In the genomic region with DNA sequence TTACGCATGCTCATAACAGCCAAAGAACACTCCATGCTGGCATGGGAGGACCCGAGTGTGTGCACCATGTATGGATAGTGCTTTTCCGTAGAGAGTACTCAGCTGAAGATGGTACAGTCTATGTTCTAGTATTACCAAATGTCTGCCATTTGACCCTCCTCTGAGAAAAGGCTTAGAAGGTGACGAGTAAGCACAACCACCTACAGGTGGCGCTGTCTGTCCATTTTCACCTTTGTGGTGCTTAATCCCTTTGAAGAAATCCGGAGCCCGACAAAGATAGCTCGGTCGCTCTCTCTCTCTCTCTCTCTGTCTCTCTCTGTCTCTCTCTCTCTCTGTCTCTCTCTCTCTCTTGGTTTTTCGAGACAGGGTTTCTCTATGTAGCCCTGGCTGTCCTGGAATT, we compare ENCODE assay signal across 8 mouse cellular contexts. TPM values are rescaled to one million over a fixed set of nuclear protein-coding genes. Genes with fewer than 3 reads are reported as not detected.
A peak's percentile ranks its signal among the peaks of the same experiment; 100 is the strongest.
DNase-seq lines count a peak whose midpoint lies in the region; ATAC-seq and TF ChIP-seq lines count a peak whose summit lies in the region.
"Had no signal": no experiment of that assay in that cellular context is flagged by ENCODE, and none has a peak within 500 bp of the region (broad histone marks: within the 10 kb centered on the region; RNA-seq: fewer than 3 reads in every experiment).

No protein-coding gene starts in this region.

- no peak overlapping the region for H3K9ac ChIP-seq in midbrain, embryonic 16.5 days (ENCODE audit: low read depth, low read length)
- H3K9ac ChIP-seq in liver, embryonic 11.5 days (ENCODE audit: low read depth, low read length), result no peak overlapping the region

- no peak overlapping the region for H3K27ac ChIP-seq in midbrain, embryonic 10.5 days (replicated peaks)
- H3K27ac ChIP-seq in midbrain, embryonic 16.5 days (ENCODE audit: low read length), result no peak overlapping the region
- no peak overlapping the region for H3K27ac ChIP-seq in liver, embryonic 11.5 days (ENCODE audit: low read depth, low read length)

- no peak for TF ChIP-seq POLR2A in brain, embryonic 14.5 days (IDR thresholded peaks at IDR 0.05; ENCODE audit: borderline replicate concordance, extremely low read depth, insufficient read depth, insufficient read length, poor library complexity, severe bottlenecking)

- H3K27me3 ChIP-seq in midbrain, embryonic 10.5 days (ENCODE audit: low read depth, poor library complexity, severe bottlenecking), result peaks cover 27% of the 10 kb centered on the region
- no peaks in the 10 kb centered on the region for H3K27me3 ChIP-seq in midbrain, embryonic 16.5 days (ENCODE audit: control insufficient read depth, insufficient read depth, low read depth, low read length)
- H3K27me3 ChIP-seq in liver, embryonic 11.5 days (replicated peaks; ENCODE audit: control insufficient read depth, insufficient read depth, low read length), result no peaks in the 10 kb centered on the region

- H3K4me2 ChIP-seq in midbrain, embryonic 16.5 days (ENCODE audit: low read length), result no peak overlapping the region
- no peak overlapping the region; the same call in 1 of the 2 replicates for H3K4me2 ChIP-seq in liver, embryonic 11.5 days

- H3K4me1 ChIP-seq in midbrain, embryonic 10.5 days, result peaks cover 11% of the 10 kb centered on the region
- no peaks in the 10 kb centered on the region; the same call in 1 of the 2 replicates for H3K4me1 ChIP-seq in midbrain, embryonic 16.5 days (ENCODE audit: control insufficient read depth, insufficient read depth, low read length)
- H3K4me1 ChIP-seq in liver, embryonic 11.5 days (replicated peaks; ENCODE audit: control insufficient read depth, insufficient read depth, low read length), result 0 out of 2 replicates have a peak, but pooled peaks cover 2% of the 10 kb centered on the region

- 49% methylated on average over 10 of the region's 10 CpGs for WGBS in midbrain, embryonic 10.5 days
- WGBS in midbrain, embryonic 16.5 days, result 42% methylated on average over 10 of the region's 10 CpGs
- 36% methylated on average over 10 of the region's 10 CpGs for WGBS in liver, embryonic 11.5 days

- TF ChIP-seq CTCF in brain, embryonic 14.5 days (IDR thresholded peaks at IDR 0.05; ENCODE audit: borderline replicate concordance, extremely low read depth, insufficient read depth, insufficient read length), result peak; percentile 64; the same call in 1 of the 2 replicates

- H3K9me3 ChIP-seq in midbrain, embryonic 10.5 days (replicated peaks), result no peaks in the 10 kb centered on the region
- no peaks in the 10 kb centered on the region for H3K9me3 ChIP-seq in midbrain, embryonic 16.5 days (replicated peaks; ENCODE audit: control insufficient read depth, low read length, poor library complexity, severe bottlenecking)
- no peaks in the 10 kb centered on the region for H3K9me3 ChIP-seq in liver, embryonic 11.5 days (ENCODE audit: control insufficient read depth, low read length)

- DNase-seq in midbrain, embryonic 10.5 days (ENCODE audit: low spot score), result peak; percentile 51
- DNase-seq in MEL-GATA-1-ER (ENCODE audit: extremely low read depth, low read depth), result peak; percentile 95
- peak; percentile 78 for DNase-seq in brain, embryonic 14.5 days (ENCODE audit: low read depth)
- DNase-seq in liver, embryonic 11.5 days (ENCODE audit: low spot score), result no peak
- peak; percentile 81 for DNase-seq in retina, postnatal 7 days (ENCODE audit: low read depth, low spot score)

- no peak for ATAC-seq in midbrain, embryonic 16.5 days
- peak; percentile 54; the same call in 1 of the 2 replicates for ATAC-seq in erythroblast, adult 5-6 weeks (replicated peaks; ENCODE audit: low FRiP score, poor library complexity, severe bottlenecking)
- 0 out of 2 replicates have a peak, but pooled peaks have one; percentile 23 for ATAC-seq in liver, embryonic 11.5 days (replicated peaks; ENCODE audit: low FRiP score)

- H3K36me3 ChIP-seq in midbrain, embryonic 10.5 days, result no peaks in the 10 kb centered on the region
- no peaks in the 10 kb centered on the region for H3K36me3 ChIP-seq in midbrain, embryonic 16.5 days (ENCODE audit: control insufficient read depth, insufficient read depth, low read length)
- no peaks in the 10 kb centered on the region for H3K36me3 ChIP-seq in liver, embryonic 11.5 days (ENCODE audit: control insufficient read depth, insufficient read depth, low read length)

- no peak overlapping the region for H3K4me3 ChIP-seq in midbrain, embryonic 10.5 days
- no peak overlapping the region for H3K4me3 ChIP-seq in midbrain, embryonic 16.5 days (ENCODE audit: low read depth, low read length)
- no peak overlapping the region for H3K4me3 ChIP-seq in liver, embryonic 11.5 days (ENCODE audit: low read depth, low read length)

RNA-seq across cellular contexts. Expression of a gene that starts 10.8 kb away (rescaled TPM):
- polyA plus RNA-seq in midbrain, embryonic 10.5 days (2016; fragmentation: Nextera tagmentation; extraction: Ambion mirVana), result 44.1 and 47.3 TPM in 2 replicates
- polyA plus RNA-seq in midbrain, embryonic 16.5 days (2015; fragmentation: Nextera tagmentation; extraction: Ambion mirVana), result 57.4 and 57.5 TPM in 2 replicates
- polyA plus RNA-seq in brain, embryonic 14.5 days (2012; rRNA removed), result 83.8 and 88.4 TPM in 2 replicates
- total RNA-seq in erythroblast, adult 5-6 weeks (2015; ENCODE audit: low replicate concordance), result 4.4 and 4.8 TPM in 2 replicates
- 2.5 and 3.7 TPM in 2 replicates for total RNA-seq in erythroblast, adult 5-6 weeks (2017; ENCODE audit: low replicate concordance)
- 34.2 and 36.0 TPM in 2 replicates for polyA plus RNA-seq in liver, embryonic 11.5 days (2014; fragmentation: Nextera tagmentation; extraction: Ambion mirVana)

RNA-seq across cellular contexts. Expression of a gene that starts 33.2 kb away (rescaled TPM):
- polyA plus RNA-seq in midbrain, embryonic 10.5 days (2016; fragmentation: Nextera tagmentation; extraction: Ambion mirVana), result 26.3 and 26.7 TPM in 2 replicates
- 23.7 and 24.8 TPM in 2 replicates for polyA plus RNA-seq in midbrain, embryonic 16.5 days (2015; fragmentation: Nextera tagmentation; extraction: Ambion mirVana)
- polyA plus RNA-seq in brain, embryonic 14.5 days (2012; rRNA removed), result 37.6 and 45.6 TPM in 2 replicates
- total RNA-seq in erythroblast, adult 5-6 weeks (2015; ENCODE audit: low replicate concordance), result 14.6 and 18.3 TPM in 2 replicates
- total RNA-seq in erythroblast, adult 5-6 weeks (2017; ENCODE audit: low replicate concordance), result 20.1 and 23.8 TPM in 2 replicates
- polyA plus RNA-seq in liver, embryonic 11.5 days (2014; fragmentation: Nextera tagmentation; extraction: Ambion mirVana), result 51.2 and 55.4 TPM in 2 replicates

RNA-seq across cellular contexts. Expression of a gene that starts 36.1 kb away (rescaled TPM):
- 0.04 TPM in 1 of 2 replicates, not detected in the other for polyA plus RNA-seq in midbrain, embryonic 10.5 days (2016; fragmentation: Nextera tagmentation; extraction: Ambion mirVana)
- polyA plus RNA-seq in midbrain, embryonic 16.5 days (2015; fragmentation: Nextera tagmentation; extraction: Ambion mirVana), result 0.10 TPM in 2 replicates
- polyA plus RNA-seq in brain, embryonic 14.5 days (2012; rRNA removed), result 0.03 TPM in 1 of 2 replicates, not detected in the other
- total RNA-seq in erythroblast, adult 5-6 weeks (2015; ENCODE audit: low replicate concordance), result not detected in 2 replicates
- not detected in 2 replicates for total RNA-seq in erythroblast, adult 5-6 weeks (2017; ENCODE audit: low replicate concordance)
- 0.10 TPM in 1 of 2 replicates, not detected in the other for polyA plus RNA-seq in liver, embryonic 11.5 days (2014; fragmentation: Nextera tagmentation; extraction: Ambion mirVana)
- polyA plus RNA-seq: heart, embryonic 16.5 days had no signal

RNA-seq across cellular contexts. Expression of a gene that starts 37.2 kb away (rescaled TPM):
- polyA plus RNA-seq in midbrain, embryonic 10.5 days (2016; fragmentation: Nextera tagmentation; extraction: Ambion mirVana), result 16.7 and 22.0 TPM in 2 replicates
- polyA plus RNA-seq in midbrain, embryonic 16.5 days (2015; fragmentation: Nextera tagmentation; extraction: Ambion mirVana), result 48.1 and 51.3 TPM in 2 replicates
- 40.2 and 40.9 TPM in 2 replicates for polyA plus RNA-seq in brain, embryonic 14.5 days (2012; rRNA removed)
- total RNA-seq in erythroblast, adult 5-6 weeks (2015; ENCODE audit: low replicate concordance), result 0.21 TPM in 1 of 2 replicates, not detected in the other
- 0.51 and 0.98 TPM in 2 replicates for total RNA-seq in erythroblast, adult 5-6 weeks (2017; ENCODE audit: low replicate concordance)
- 6.5 and 7.5 TPM in 2 replicates for polyA plus RNA-seq in liver, embryonic 11.5 days (2014; fragmentation: Nextera tagmentation; extraction: Ambion mirVana)
